In the genomic region with DNA sequence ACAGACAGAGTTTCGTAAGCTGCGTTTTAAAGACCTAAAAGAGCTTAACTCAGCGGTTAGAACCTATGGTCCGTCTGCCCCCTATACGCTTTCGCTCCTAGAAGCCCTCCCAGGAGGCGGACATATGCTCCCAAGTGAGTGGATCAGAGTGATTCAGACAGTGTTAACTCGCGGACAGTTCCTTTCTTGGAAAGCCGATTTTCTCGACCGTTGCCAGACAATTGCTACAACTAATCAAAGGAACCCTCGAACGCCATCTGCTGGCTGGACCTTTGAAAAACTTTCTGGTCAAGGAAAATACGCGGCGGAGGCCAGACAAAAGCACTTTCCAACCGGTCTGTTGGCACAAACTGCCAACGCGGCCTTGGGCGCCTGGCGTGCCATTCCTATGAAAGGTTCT, we compare ENCODE assay signal across 7 mouse cellular contexts. TPM values are rescaled to one million over a fixed set of nuclear protein-coding genes. Genes with fewer than 3 reads are reported as not detected.
DNase-seq lines count a peak whose midpoint lies in the region; ATAC-seq and TF ChIP-seq lines count a peak whose summit lies in the region.

No protein-coding gene starts in this region.

- WGBS in embryonic facial prominence, embryonic 14.5 days, result under 1% methylated on average over 22 of the region's 22 CpGs
- under 1% methylated on average over 22 of the region's 22 CpGs for WGBS in limb, embryonic 10.5 days
- WGBS in midbrain, embryonic 12.5 days, result under 1% methylated on average over 22 of the region's 22 CpGs

- ATAC-seq in embryonic facial prominence, embryonic 14.5 days (ENCODE audit: low read depth), result peak; percentile 85
- peak; percentile 86 for ATAC-seq in midbrain, embryonic 12.5 days (ENCODE audit: low FRiP score, low read depth)

- peak; percentile 96 for DNase-seq in embryonic facial prominence, embryonic 14.5 days (ENCODE audit: low spot score)
- DNase-seq in heart, adult 18-20 months, result peak; percentile 90 to 97
- DNase-seq in kidney, adult 18-20 months, result peak; percentile 93
- DNase-seq in limb, embryonic 10.5 days (ENCODE audit: low spot score), result peak; percentile 94
- peak; percentile 52 for DNase-seq in skeletal muscle tissue, adult 2 months (ENCODE audit: low read depth, low spot score)

- H3K4me2 ChIP-seq in embryonic facial prominence, embryonic 14.5 days (ENCODE audit: low read depth, low read length), result peak overlapping the region; percentile 78
- peak overlapping the region; percentile 77 for H3K4me2 ChIP-seq in midbrain, embryonic 12.5 days (replicated peaks)

- H3K27me3 ChIP-seq in embryonic facial prominence, embryonic 14.5 days (replicated peaks; ENCODE audit: control insufficient read depth, insufficient read depth, low read length), result no peaks in the 10 kb centered on the region
- peaks cover 1% of the 10 kb centered on the region; the same call in 1 of the 2 replicates for H3K27me3 ChIP-seq in limb, embryonic 10.5 days (ENCODE audit: low read depth, poor library complexity, severe bottlenecking)
- H3K27me3 ChIP-seq in midbrain, embryonic 12.5 days, result peaks cover 6% of the 10 kb centered on the region; the same call in 1 of the 2 replicates

- no peaks in the 10 kb centered on the region for H3K4me1 ChIP-seq in bone marrow macrophage, adult 2 months (ENCODE audit: control insufficient read depth, insufficient read depth, low read length)
- no peaks in the 10 kb centered on the region; the same call in 1 of the 2 replicates for H3K4me1 ChIP-seq in embryonic facial prominence, embryonic 14.5 days (ENCODE audit: control insufficient read depth, insufficient read depth, low read length)
- peaks cover 33% of the 10 kb centered on the region for H3K4me1 ChIP-seq in limb, embryonic 10.5 days
- peaks cover 11% of the 10 kb centered on the region for H3K4me1 ChIP-seq in midbrain, embryonic 12.5 days

- peak; percentile 22; the same call in 1 of the 2 replicates for TF ChIP-seq CTCF in bone marrow macrophage, adult 2 months (IDR thresholded peaks at IDR 0.05; ENCODE audit: low read depth, low read length)

- H3K4me3 ChIP-seq in bone marrow macrophage, adult 2 months (ENCODE audit: insufficient read depth, low read length), result peak overlapping the region; percentile 54
- H3K4me3 ChIP-seq in embryonic facial prominence, embryonic 14.5 days (ENCODE audit: low read depth, low read length), result peak overlapping the region; percentile 50
- peak overlapping the region; percentile 56 for H3K4me3 ChIP-seq in limb, embryonic 10.5 days
- H3K4me3 ChIP-seq in midbrain, embryonic 12.5 days, result peak overlapping the region; percentile 41

- H3K27ac ChIP-seq in bone marrow macrophage, adult 2 months (ENCODE audit: insufficient read depth, low read depth, low read length), result no peak overlapping the region
- peak overlapping the region; percentile 90 for H3K27ac ChIP-seq in embryonic facial prominence, embryonic 14.5 days (replicated peaks; ENCODE audit: low read depth, low read length)
- peak overlapping the region; percentile 91 for H3K27ac ChIP-seq in limb, embryonic 10.5 days
- H3K27ac ChIP-seq in midbrain, embryonic 12.5 days (replicated peaks), result peak overlapping the region; percentile 81

- no peaks in the 10 kb centered on the region for H3K36me3 ChIP-seq in embryonic facial prominence, embryonic 14.5 days (ENCODE audit: control insufficient read depth, insufficient read depth, low read length)
- no peaks in the 10 kb centered on the region for H3K36me3 ChIP-seq in limb, embryonic 10.5 days
- H3K36me3 ChIP-seq in midbrain, embryonic 12.5 days, result no peaks in the 10 kb centered on the region

- H3K9ac ChIP-seq in embryonic facial prominence, embryonic 14.5 days (ENCODE audit: low read depth, low read length), result peak overlapping the region; percentile 70
- H3K9ac ChIP-seq in midbrain, embryonic 12.5 days (replicated peaks), result peak overlapping the region; percentile 63

- no peaks in the 10 kb centered on the region for H3K9me3 ChIP-seq in embryonic facial prominence, embryonic 14.5 days (ENCODE audit: control insufficient read depth, low read length)
- no peaks in the 10 kb centered on the region for H3K9me3 ChIP-seq in limb, embryonic 10.5 days (replicated peaks)
- H3K9me3 ChIP-seq in midbrain, embryonic 12.5 days, result no peaks in the 10 kb centered on the region

- no peak for TF ChIP-seq POLR2A in bone marrow macrophage, adult 2 months (IDR thresholded peaks at IDR 0.05; ENCODE audit: borderline replicate concordance, low read depth, low read length)

RNA-seq across cellular contexts. Expression of gene Gm14226, which starts 1.6 kb away (rescaled TPM):
- not detected in 2 replicates for polyA plus RNA-seq in bone marrow macrophage, adult 2 months (2012; ENCODE audit: insufficient read depth, insufficient read length, missing spikeins)
- 2.9 and 3.1 TPM in 2 replicates for polyA plus RNA-seq in embryonic facial prominence, embryonic 14.5 days (2014; fragmentation: Nextera tagmentation; extraction: Ambion mirVana)
- under 1 TPM; 0.15 to 0.20 TPM for total RNA-seq in heart, adult 18-20 months (2021)
- polyA plus RNA-seq in limb, embryonic 10.5 days (2016; fragmentation: Nextera tagmentation; extraction: Ambion mirVana), result 12.3 and 13.5 TPM in 2 replicates
- polyA plus RNA-seq in midbrain, embryonic 12.5 days (2016; fragmentation: Nextera tagmentation; extraction: Ambion mirVana), result 0.12 and 0.24 TPM in 2 replicates

RNA-seq across cellular contexts. Expression of gene Ahcy, which starts 54.6 kb away (rescaled TPM):
- polyA plus RNA-seq in bone marrow macrophage, adult 2 months (2012; ENCODE audit: insufficient read depth, insufficient read length, missing spikeins), result 3.6 and 7.8 TPM in 2 replicates
- 63.4 and 70.1 TPM in 2 replicates for polyA plus RNA-seq in embryonic facial prominence, embryonic 14.5 days (2014; fragmentation: Nextera tagmentation; extraction: Ambion mirVana)
- total RNA-seq in heart, adult 18-20 months (2021), result 10 to 100 TPM; 10.4 to 16.4 TPM
- polyA plus RNA-seq in limb, embryonic 10.5 days (2016; fragmentation: Nextera tagmentation; extraction: Ambion mirVana), result 156 and 181 TPM in 2 replicates
- polyA plus RNA-seq in midbrain, embryonic 12.5 days (2016; fragmentation: Nextera tagmentation; extraction: Ambion mirVana), result 60.1 and 63.4 TPM in 2 replicates
